Mouse (Mus musculus) limb, embryonic 11.5 days (tissue): ENCODE measurements around the gene Rnps1. TPM values are rescaled to one million over a fixed set of nuclear protein-coding genes. Genes with fewer than 3 reads are reported as not detected.

Experiments used
- ATAC-seq: fragments of 200-750 bp; cut with Nextera tagmentation; 2 replicates; pipeline ENCODE4 v1.8.0; 2017; ENCODE audit warnings: low read depth; ENCODE audit not compliant: insufficient number of reproducible peaks, low FRiP score, low TSS enrichment
- DNase-seq: peaks from one replicate; pipeline ENCODE4 v3.0.0-alpha.2; 2015; ENCODE audit warnings: low spot score
- H3K27ac ChIP-seq: fragments of 300-500 bp; sonication (generic); replicated peaks from 2 replicates; pipeline ENCODE4 v1.5.1; 2014; ENCODE audit warnings: low read depth, mild to moderate bottlenecking, low read length
- H3K27me3 ChIP-seq: fragments of 300-500 bp; sonication (generic); 2 replicates; pipeline ENCODE4 v1.6.1; 2014; ENCODE audit warnings: mild to moderate bottlenecking, low read length, mixed read lengths; ENCODE audit not compliant: control insufficient read depth, insufficient read depth
- H3K36me3 ChIP-seq: fragments of 300-500 bp; sonication (generic); 2 replicates; pipeline ENCODE4 v1.6.1; 2014; ENCODE audit warnings: mild to moderate bottlenecking, low read length, moderate library complexity, mixed read lengths; ENCODE audit not compliant: control insufficient read depth, insufficient read depth
- H3K4me1 ChIP-seq: fragments of 300-500 bp; sonication (generic); 2 replicates; pipeline ENCODE4 v1.6.1; 2014; ENCODE audit warnings: low read length, mixed read lengths; ENCODE audit not compliant: control insufficient read depth, insufficient read depth
- H3K4me2 ChIP-seq: fragments of 300-500 bp; sonication (generic); 2 replicates; pipeline ENCODE4 v1.6.1; 2014; ENCODE audit warnings: low read depth, mild to moderate bottlenecking, moderate library complexity; ENCODE audit not compliant: severe bottlenecking
- H3K4me3 ChIP-seq: fragments of 300-500 bp; sonication (generic); 2 replicates; pipeline ENCODE4 v1.5.1; 2014; ENCODE audit warnings: low read depth, low read length
- H3K9ac ChIP-seq: fragments of 300-500 bp; sonication (generic); 2 replicates; pipeline ENCODE4 v1.6.1; 2014; ENCODE audit warnings: mild to moderate bottlenecking, low read length
- H3K9me3 ChIP-seq: fragments of 300-500 bp; sonication (generic); 2 replicates; pipeline ENCODE4 v1.6.1; 2016; ENCODE audit warnings: low read length; ENCODE audit not compliant: control insufficient read depth
- WGBS: fragments of 180-500 bp; shearing (Covaris S2); extraction: QIAGEN DNeasy Blood & Tissue Kit; methylation state at CpG from one replicate; pipeline ENCODE4 v1.1.7; 2014; 5-methylcytosine and 5-hydroxymethylcytosine counted together
- polyA plus RNA-seq: library from polyadenylated mRNA; unstranded; fragments of >200 nt; fragmentation: Nextera tagmentation; extraction: Ambion mirVana; gene quantifications from 2 replicates; pipeline ENCODE4 v1.2.1, GENCODE M21; 2014

Rnps1 gene
- polyA plus RNA-seq, 1 experiment from 2014 or later = 409 TPM

- no peaks in the 10 kb centered on the region for H3K36me3 ChIP-seq
- peak; percentile 26 for DNase-seq
- H3K9ac ChIP-seq = no peak overlapping the region
Observed at GRCm38 (mm10) chr17:24391149-24391548, 23.2 kb upstream of the Rnps1 start.

GRCm38 (mm10) chr17:24393527-24393926 lies 20.8 kb upstream of the Rnps1 start:
- no peaks in the 10 kb centered on the region for H3K9me3 ChIP-seq
- no peak overlapping the region for H3K4me3 ChIP-seq
- 16% methylated on average over 4 of the region's 4 CpGs for WGBS
- H3K36me3 ChIP-seq = peaks cover 2% of the 10 kb centered on the region; the same call in 1 of the 2 replicates
- no peaks in the 10 kb centered on the region for H3K4me1 ChIP-seq
- H3K27ac ChIP-seq = no peak overlapping the region
- no peaks in the 10 kb centered on the region for H3K27me3 ChIP-seq
- ATAC-seq (no peak), DNase-seq (no peak)
- no peak overlapping the region for H3K9ac ChIP-seq
- no peak overlapping the region for H3K4me2 ChIP-seq

More at GRCm38 (mm10) chr17:24391149-24391548, 23.2 kb upstream of the Rnps1 start:
- no peaks in the 10 kb centered on the region for H3K9me3 ChIP-seq
- WGBS = 63% methylated on average over 8 of the region's 8 CpGs
- H3K4me2 ChIP-seq = no peak overlapping the region
- H3K4me3 ChIP-seq = no peak overlapping the region
- no peak for ATAC-seq
- H3K27me3 ChIP-seq = no peaks in the 10 kb centered on the region
- H3K4me1 ChIP-seq = no peaks in the 10 kb centered on the region
- no peak overlapping the region for H3K27ac ChIP-seq

GRCm38 (mm10) chr17:24394456-24394855 lies 19.9 kb upstream of the Rnps1 start:
- 84% methylated on average over 7 of the region's 7 CpGs for WGBS
- peaks cover 2% of the 10 kb centered on the region; the same call in 1 of the 2 replicates for H3K36me3 ChIP-seq
- no peak for ATAC-seq
- H3K9me3 ChIP-seq = no peaks in the 10 kb centered on the region
- H3K4me2 ChIP-seq = no peak overlapping the region
- no peak for DNase-seq
- no peaks in the 10 kb centered on the region for H3K4me1 ChIP-seq
- no peak overlapping the region for H3K27ac ChIP-seq
- no peaks in the 10 kb centered on the region for H3K27me3 ChIP-seq
- no peak overlapping the region for H3K4me3 ChIP-seq
- H3K9ac ChIP-seq = no peak overlapping the region

- peaks cover under 1% of the 10 kb centered on the region; the same call in 1 of the 2 replicates for H3K36me3 ChIP-seq
Observed at GRCm38 (mm10) chr17:24402371-24402770, 12.0 kb upstream of the Rnps1 start.

GRCm38 (mm10) chr17:24407116-24407803 lies 7.1 kb upstream of the Rnps1 start:
- Histone ChIP-seq H3K36me3 (peaks cover 2% of the 10 kb centered on the region), H3K4me1 (no peaks in the 10 kb centered on the region), H3K27me3 (no peaks in the 10 kb centered on the region), H3K27ac (no peak overlapping the region), H3K4me3 (no peak overlapping the region), H3K9ac (no peak overlapping the region), H3K4me2 (no peak overlapping the region), H3K9me3 (no peaks in the 10 kb centered on the region)
- ATAC-seq = no peak
- no peak for DNase-seq
- 88% methylated on average over 12 of the region's 12 CpGs for WGBS

More at GRCm38 (mm10) chr17:24402371-24402770, 12.0 kb upstream of the Rnps1 start:
- no peak overlapping the region for H3K27ac ChIP-seq
- H3K4me1 ChIP-seq = no peaks in the 10 kb centered on the region
- WGBS = 78% methylated on average over 3 of the region's 3 CpGs
- H3K4me2 ChIP-seq = no peak overlapping the region
- H3K9ac ChIP-seq = no peak overlapping the region
- H3K4me3 ChIP-seq = no peak overlapping the region
- ATAC-seq (no peak), DNase-seq (no peak)
- no peaks in the 10 kb centered on the region for H3K9me3 ChIP-seq
- H3K27me3 ChIP-seq = no peaks in the 10 kb centered on the region

GRCm38 (mm10) chr17:24413557-24414211 lies 681 bp upstream of the Rnps1 start:
- Histone ChIP-seq H3K27me3 (no peaks in the 10 kb centered on the region), H3K4me2 (peak overlapping the region; percentile 72), H3K27ac (no peak overlapping the region; the same call in 1 of the 2 replicates), H3K9me3 (no peaks in the 10 kb centered on the region), H3K4me3 (peak overlapping the region; percentile 91), H3K4me1 (peaks cover 5% of the 10 kb centered on the region; the same call in 1 of the 2 replicates), H3K9ac (peak overlapping the region; percentile 69), H3K36me3 (peaks cover 12% of the 10 kb centered on the region)
- no peak for DNase-seq
- ATAC-seq = peak; percentile 21
- WGBS = 34% methylated on average over 22 of the region's 22 CpGs

- peak overlapping the region; percentile 76 for H3K4me2 ChIP-seq
- H3K27ac ChIP-seq = peak overlapping the region; percentile 85; the same call in 1 of the 2 replicates
- under 1% methylated on average over 21 of the region's 21 CpGs for WGBS
- no peaks in the 10 kb centered on the region for H3K9me3 ChIP-seq
- H3K27me3 ChIP-seq = no peaks in the 10 kb centered on the region
- H3K9ac ChIP-seq = peak overlapping the region; percentile 92
- peak overlapping the region; percentile 91 for H3K4me3 ChIP-seq
- ATAC-seq (no peak), DNase-seq (no peak)
- H3K4me1 ChIP-seq = peaks cover 5% of the 10 kb centered on the region; the same call in 1 of the 2 replicates
- H3K36me3 ChIP-seq = peaks cover 22% of the 10 kb centered on the region
Observed at GRCm38 (mm10) chr17:24415011-24415410, 646 bp downstream of the Rnps1 start.

- ATAC-seq = no peak
- Histone ChIP-seq H3K9ac (no peak overlapping the region), H3K4me3 (peak overlapping the region; percentile 91), H3K4me1 (peaks cover 5% of the 10 kb centered on the region; the same call in 1 of the 2 replicates), H3K27ac (no peak overlapping the region), H3K4me2 (peak overlapping the region; percentile 76), H3K9me3 (no peaks in the 10 kb centered on the region), H3K36me3 (peaks cover 32% of the 10 kb centered on the region), H3K27me3 (no peaks in the 10 kb centered on the region)
- 92% methylated on average over 3 of the region's 3 CpGs for whole genome bisulfite sequencing
- no peak for DNase-seq
Observed at GRCm38 (mm10) chr17:24416051-24416652, 1.8 kb downstream of the Rnps1 start.
